Mouse (Mus musculus): ENCODE results near the gene Chrna7.

- TF ChIP-seq POLR2A (IDR thresholded peaks at IDR 0.05; ENCODE audit: low read depth, low read length) (no peak), EP300 (IDR thresholded peaks at IDR 0.05; ENCODE audit: low read length) (no peak)
These were observed 63.6 kb downstream of the Chrna7 start for GRCm38 (mm10) chr7:63148740-63149139.
